Mouse (Mus musculus) embryo, embryonic 10.5 days (tissue): ENCODE results near the gene Tead4.
"Not testable (repeated sequence)": the region's sequence is repeated elsewhere in the genome, so short reads cannot be mapped to it uniquely, and the experiment has no call there.

Experiments
- DNase-seq: peaks from one replicate; pipeline ENCODE4 v3.0.0-alpha.2; 2015; ENCODE audit warnings: low spot score

Gene Tead4

GRCm38 (mm10) chr6:128300134-128301001 is at the start of gene Tead4:
Tead4 (minus strand) TSS chr6:128300823.
- peak; percentile 59 for DNase-seq

- DNase-seq, result peak; percentile 42
Measured at GRCm38 (mm10) chr6:128349711-128350110, 49.1 kb upstream of the Tead4 start.

- DNase-seq, result no peak
Measured at GRCm38 (mm10) chr6:128346782-128347181, 46.2 kb upstream of the Tead4 start.

GRCm38 (mm10) chr6:128345623-128346022 is 45.0 kb upstream of the Tead4 start:
- no peak for DNase-seq

GRCm38 (mm10) chr6:128341956-128342723 is 41.5 kb upstream of the Tead4 start:
- no peak for DNase-seq

GRCm38 (mm10) chr6:128338876-128339275 is 38.3 kb upstream of the Tead4 start:
- DNase-seq, result no peak

- no peak for DNase-seq
Measured at GRCm38 (mm10) chr6:128337467-128337866, 36.8 kb upstream of the Tead4 start.

GRCm38 (mm10) chr6:128334397-128335124 is 33.9 kb upstream of the Tead4 start:
- peak; percentile 92 for DNase-seq

- peak; percentile 87 for DNase-seq
Measured at GRCm38 (mm10) chr6:128318317-128318716, 17.7 kb upstream of the Tead4 start.

GRCm38 (mm10) chr6:128315597-128315996 is 15.0 kb upstream of the Tead4 start:
- no peak for DNase-seq

- DNase-seq, result no peak
Measured at GRCm38 (mm10) chr6:128314796-128315195, 14.2 kb upstream of the Tead4 start.

- DNase-seq, result peak; percentile 89
Measured at GRCm38 (mm10) chr6:128308311-128308710, 7.7 kb upstream of the Tead4 start.

- no peak for DNase-seq
Measured at GRCm38 (mm10) chr6:128304801-128305200, 4.2 kb upstream of the Tead4 start.

- not testable (repeated sequence) for DNase-seq
Measured at GRCm38 (mm10) chr6:128302640-128303039, 2.0 kb upstream of the Tead4 start.

GRCm38 (mm10) chr6:128301891-128302290 is 1.3 kb upstream of the Tead4 start:
- no peak for DNase-seq

GRCm38 (mm10) chr6:128301458-128301857 is 835 bp upstream of the Tead4 start:
- DNase-seq, result no peak

GRCm38 (mm10) chr6:128299292-128300133 is 1.1 kb downstream of the Tead4 start:
- DNase-seq, result peak; percentile 50

- no peak for DNase-seq
Measured at GRCm38 (mm10) chr6:128298246-128298645, 2.4 kb downstream of the Tead4 start.

- DNase-seq, result no peak
Measured at GRCm38 (mm10) chr6:128296750-128297393, 3.8 kb downstream of the Tead4 start.

- DNase-seq, result no peak
Measured at GRCm38 (mm10) chr6:128295876-128296749, 4.5 kb downstream of the Tead4 start.
